Mouse (Mus musculus) intestine, postnatal 0 days (tissue): Measurements from ENCODE around the gene Fam228b. TPM values are rescaled to one million over a fixed set of nuclear protein-coding genes. Genes with fewer than 3 reads are reported as not detected.

Experiments
- ATAC-seq: fragments of 200-750 bp; cut with Nextera tagmentation; 2 replicates; pipeline ENCODE4 v1.8.0; 2017; ENCODE audit warnings: mild to moderate bottlenecking, moderate TSS enrichment, moderate library complexity
- H3K27ac ChIP-seq: fragments of 300-500 bp; sonication (generic); 2 replicates; pipeline ENCODE4 v1.5.1; 2014; ENCODE audit warnings: mild to moderate bottlenecking, low read depth, low read length, moderate library complexity
- H3K27me3 ChIP-seq: fragments of 300-500 bp; sonication (generic); replicated peaks from 2 replicates; pipeline ENCODE4 v1.6.1; 2014; ENCODE audit warnings: low read length, mixed read lengths; ENCODE audit not compliant: control insufficient read depth, insufficient read depth
- H3K36me3 ChIP-seq: fragments of 300-500 bp; sonication (generic); 2 replicates; pipeline ENCODE4 v1.6.1; 2014; ENCODE audit warnings: mild to moderate bottlenecking, moderate library complexity; ENCODE audit not compliant: control insufficient read depth, insufficient read depth
- H3K4me1 ChIP-seq: fragments of 300-500 bp; sonication (generic); replicated peaks from 2 replicates; pipeline ENCODE4 v1.6.1; 2014; ENCODE audit warnings: antibody characterized with exemption, low read length, mixed read lengths; ENCODE audit not compliant: control insufficient read depth, insufficient read depth
- H3K4me2 ChIP-seq: fragments of 300-500 bp; sonication (generic); replicated peaks from 2 replicates; pipeline ENCODE4 v1.6.1; 2014; ENCODE audit warnings: low read depth, mild to moderate bottlenecking, moderate library complexity
- H3K4me3 ChIP-seq: fragments of 300-500 bp; sonication (generic); 2 replicates; pipeline ENCODE4 v1.5.1; 2014; ENCODE audit warnings: low read depth, low read length
- H3K9ac ChIP-seq: fragments of 300-500 bp; sonication (generic); 2 replicates; pipeline ENCODE4 v1.6.1; 2014; ENCODE audit warnings: mild to moderate bottlenecking, low read depth, low read length
- H3K9me3 ChIP-seq: fragments of 300-500 bp; sonication (generic); 2 replicates; pipeline ENCODE4 v1.6.1; 2016; ENCODE audit warnings: mixed run types; ENCODE audit not compliant: control insufficient read depth
- CTCF ChIP-seq: sonication (generic); IDR thresholded peaks from 2 replicates; pipeline ENCODE4 v1.5.1; 2016; ENCODE audit warnings: low read depth, mild to moderate bottlenecking, control low read depth, antibody characterized with exemption, moderate library complexity
- WGBS: fragments of 180-500 bp; shearing (Covaris S2); extraction: QIAGEN DNeasy Blood & Tissue Kit; methylation state at CpG from one replicate; pipeline ENCODE4 v1.1.7; 2014; 5-methylcytosine and 5-hydroxymethylcytosine counted together
- polyA plus RNA-seq: library from polyadenylated mRNA; unstranded; fragments of >200 nt; fragmentation: Nextera tagmentation; extraction: Ambion mirVana; gene quantifications from 2 replicates; pipeline ENCODE4 v1.2.1, GENCODE M21; 2015

Fam228b gene
- polyA plus RNA-seq, 1 experiment from 2014 or later: 1.0 TPM

GRCm38 (mm10) chr12:4731629-4732028 lies 37.4 kb downstream of the Fam228b start:
- H3K36me3 ChIP-seq: no peaks in the 10 kb centered on the region
- no peak overlapping the region for H3K4me3 ChIP-seq
- H3K9ac ChIP-seq: no peak overlapping the region
- WGBS: 55% methylated on average over 4 of the region's 4 CpGs
- no peaks in the 10 kb centered on the region for H3K4me1 ChIP-seq
- no peaks in the 10 kb centered on the region for H3K9me3 ChIP-seq
- TF ChIP-seq CTCF: no peak
- H3K4me2 ChIP-seq: no peak overlapping the region
- no peaks in the 10 kb centered on the region for H3K27me3 ChIP-seq
- no peak overlapping the region for H3K27ac ChIP-seq
- no peak for ATAC-seq

GRCm38 (mm10) chr12:4729165-4729564 lies 39.9 kb downstream of the Fam228b start:
- peak; percentile 26; the same call in 1 of the 2 replicates for TF ChIP-seq CTCF
- WGBS: 91% methylated on average over 3 of the region's 3 CpGs

GRCm38 (mm10) chr12:4719762-4720754 lies 49.0 kb downstream of the Fam228b start:
- Histone ChIP-seq H3K36me3 (peaks cover 6% of the 10 kb centered on the region; the same call in 1 of the 2 replicates), H3K27ac (no peak overlapping the region), H3K9me3 (no peaks in the 10 kb centered on the region), H3K27me3 (no peaks in the 10 kb centered on the region), H3K4me3 (no peak overlapping the region), H3K9ac (no peak overlapping the region), H3K4me1 (no peaks in the 10 kb centered on the region), H3K4me2 (no peak overlapping the region)
- no peak; the same call in 1 of the 2 replicates for ATAC-seq
- 64% methylated on average over 17 of the region's 17 CpGs for WGBS
- TF ChIP-seq CTCF: peak; percentile 48

More at GRCm38 (mm10) chr12:4729165-4729564, 39.9 kb downstream of the Fam228b start:
- H3K4me3 ChIP-seq: no peak overlapping the region
- H3K27ac ChIP-seq: no peak overlapping the region
- no peaks in the 10 kb centered on the region for H3K4me1 ChIP-seq
- no peak overlapping the region for H3K4me2 ChIP-seq
- no peaks in the 10 kb centered on the region for H3K9me3 ChIP-seq
- no peaks in the 10 kb centered on the region for H3K27me3 ChIP-seq
- no peak for ATAC-seq
- H3K9ac ChIP-seq: no peak overlapping the region
- H3K36me3 ChIP-seq: no peaks in the 10 kb centered on the region

GRCm38 (mm10) chr12:4719066-4719761 lies 49.9 kb downstream of the Fam228b start:
- no peak overlapping the region for H3K4me2 ChIP-seq
- H3K9ac ChIP-seq: no peak overlapping the region
- TF ChIP-seq CTCF: no peak
- no peaks in the 10 kb centered on the region for H3K9me3 ChIP-seq
- H3K4me3 ChIP-seq: no peak overlapping the region
- H3K27me3 ChIP-seq: no peaks in the 10 kb centered on the region
- no peaks in the 10 kb centered on the region for H3K4me1 ChIP-seq
- H3K36me3 ChIP-seq: peaks cover 15% of the 10 kb centered on the region; the same call in 1 of the 2 replicates
- ATAC-seq: no peak
- 54% methylated on average over 13 of the region's 13 CpGs for WGBS
- H3K27ac ChIP-seq: no peak overlapping the region

DNA sequence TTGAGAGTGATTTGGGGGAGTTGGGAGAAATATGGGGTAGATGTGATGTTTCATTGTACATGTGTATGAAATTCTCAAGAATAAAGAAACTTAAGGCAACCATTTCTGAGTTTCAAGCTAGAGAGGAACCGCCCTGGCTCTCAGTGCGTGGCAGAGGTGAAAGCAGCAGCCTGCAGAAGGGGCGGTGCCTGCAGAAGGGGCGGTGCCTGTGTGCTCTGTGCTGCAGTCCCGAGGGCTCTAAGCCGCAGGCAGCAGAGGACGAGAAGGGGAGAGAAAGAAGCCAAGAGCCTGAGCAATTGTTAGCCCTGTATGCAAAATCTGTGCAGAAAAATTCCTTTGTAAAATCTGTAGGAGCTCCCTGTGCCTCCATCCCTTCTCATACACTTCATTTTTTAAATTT lies 51.6 kb downstream of the Fam228b start:
- ATAC-seq: peak; percentile 72; the same call in 1 of the 2 replicates
- peak overlapping the region; percentile 14 for H3K4me2 ChIP-seq
- 3% methylated on average over 7 of the region's 7 CpGs for WGBS
- H3K36me3 ChIP-seq: peaks cover 29% of the 10 kb centered on the region
- H3K9me3 ChIP-seq: no peaks in the 10 kb centered on the region
- no peaks in the 10 kb centered on the region for H3K4me1 ChIP-seq
- H3K27me3 ChIP-seq: no peaks in the 10 kb centered on the region
- H3K27ac ChIP-seq: no peak overlapping the region
- no peak for TF ChIP-seq CTCF
- no peak overlapping the region for H3K9ac ChIP-seq
- H3K4me3 ChIP-seq: no peak overlapping the region

GRCm38 (mm10) chr12:4715606-4716005 lies 53.5 kb downstream of the Fam228b start:
- Histone ChIP-seq H3K4me3 (no peak overlapping the region), H3K36me3 (peaks cover 41% of the 10 kb centered on the region), H3K27ac (no peak overlapping the region), H3K9me3 (no peaks in the 10 kb centered on the region), H3K27me3 (no peaks in the 10 kb centered on the region), H3K9ac (no peak overlapping the region), H3K4me1 (no peaks in the 10 kb centered on the region), H3K4me2 (no peak overlapping the region)
- WGBS: 83% methylated on average over 10 of the region's 10 CpGs
- no peak for ATAC-seq
- no peak for TF ChIP-seq CTCF
